Mouse (Mus musculus): ENCODE results near the gene Ttc36.
"Not testable (repeated sequence)": the region's sequence is repeated elsewhere in the genome, so short reads cannot be mapped to it uniquely, and the experiment has no call there.

DNA sequence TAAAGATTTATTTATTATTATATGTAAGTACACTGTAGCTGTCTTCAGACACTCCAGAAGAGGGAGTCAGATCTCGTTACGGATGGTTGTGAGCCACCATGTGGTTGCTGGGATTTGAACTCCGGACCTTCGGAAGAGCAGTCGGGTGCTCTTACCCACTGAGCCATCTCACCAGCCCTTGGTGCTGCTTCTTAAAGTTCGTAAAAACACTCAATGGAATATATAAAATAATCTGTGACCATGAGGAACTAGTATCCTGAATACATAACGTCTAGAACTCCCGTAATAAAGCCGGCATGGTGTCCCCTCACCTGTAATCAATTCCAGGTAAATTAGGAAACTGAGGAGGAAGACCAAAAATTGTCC lies 34.9 kb downstream of the Ttc36 start:
- TF ChIP-seq CTCF (IDR thresholded peaks at IDR 0.05; ENCODE audit: control insufficient read depth, insufficient read depth, insufficient replicate concordance, low read depth, low read length); POLR2A (IDR thresholded peaks at IDR 0.05; ENCODE audit: control insufficient read depth, low read depth, low read length): not testable (repeated sequence)
